Mouse (Mus musculus) monocyte, adult 5-6 weeks (primary cell): ENCODE measurements around the gene Dhx58. TPM values are rescaled to one million over a fixed set of nuclear protein-coding genes. Genes with fewer than 3 reads are reported as not detected.

Experiments used
- ATAC-seq: fragments of 153-309, 156-312 bp; replicated peaks from 2 replicates; pipeline ENCODE4 v1.8.0; 2017; ENCODE audit warnings: mild to moderate bottlenecking; ENCODE audit not compliant: low TSS enrichment, insufficient number of reproducible peaks, severe bottlenecking, poor library complexity, low FRiP score
- total RNA-seq: library from RNA; stranded (forward); fragments of 200-1000, 200-491, 200-594 nt; gene quantifications from 3 replicates; pipeline ENCODE4 v1.2.3, GENCODE M21; 2017

The Dhx58 gene
- total RNA-seq, 1 experiment from 2014 or later = 28.6 TPM

GRCm38 (mm10) chr11:100727201-100727600 lies 23.1 kb upstream of the Dhx58 start:
- ATAC-seq = no peak

- ATAC-seq = no peak
These were observed 20.9 kb upstream of the Dhx58 start for GRCm38 (mm10) chr11:100724919-100725512.

- no peak for ATAC-seq
These were observed 18.5 kb upstream of the Dhx58 start for GRCm38 (mm10) chr11:100722493-100723028.

GRCm38 (mm10) chr11:100721776-100722492 lies 17.9 kb upstream of the Dhx58 start:
- ATAC-seq = no peak

DNA sequence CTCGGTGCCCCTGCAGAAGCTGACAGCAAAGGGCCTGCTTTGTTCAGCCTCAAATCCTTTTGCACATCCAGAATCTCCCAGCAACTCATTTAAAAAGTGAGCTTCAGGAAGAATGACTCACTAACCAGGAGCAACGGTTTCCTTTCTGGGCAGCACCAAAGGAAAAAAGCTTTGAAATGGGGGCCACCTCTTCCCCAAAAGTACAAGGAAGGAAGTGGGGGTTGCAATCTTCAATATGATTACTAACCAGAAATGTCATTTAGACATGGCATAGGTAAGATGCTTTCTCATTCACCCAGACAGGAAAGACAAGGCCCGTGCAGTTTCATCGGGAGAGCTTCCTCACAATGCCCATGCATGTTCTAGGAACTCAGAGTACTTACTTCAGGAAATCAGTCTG lies 17.2 kb upstream of the Dhx58 start:
- no peak for ATAC-seq

GRCm38 (mm10) chr11:100720345-100720744 lies 16.3 kb upstream of the Dhx58 start:
- no peak for ATAC-seq

DNA sequence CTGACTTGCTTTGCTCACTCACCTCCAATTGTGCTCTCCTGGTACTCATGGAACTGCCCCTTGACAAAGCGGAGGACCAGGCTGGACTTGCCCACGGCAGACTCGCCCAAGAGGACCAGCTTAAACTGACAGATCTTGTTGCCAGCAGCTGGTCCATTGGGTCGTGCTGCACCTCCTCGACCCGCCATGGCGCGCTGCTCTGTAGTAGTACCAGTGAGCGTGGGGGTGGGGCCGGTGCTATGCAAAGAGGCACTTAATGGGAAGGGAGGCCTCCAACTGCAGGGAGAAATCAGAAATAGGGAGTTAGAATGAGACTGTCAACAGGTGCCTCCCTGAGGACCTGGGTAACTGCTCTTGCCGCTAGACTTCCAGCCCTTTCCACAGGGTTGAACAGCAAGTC lies 15.8 kb upstream of the Dhx58 start:
- no peak for ATAC-seq

DNA sequence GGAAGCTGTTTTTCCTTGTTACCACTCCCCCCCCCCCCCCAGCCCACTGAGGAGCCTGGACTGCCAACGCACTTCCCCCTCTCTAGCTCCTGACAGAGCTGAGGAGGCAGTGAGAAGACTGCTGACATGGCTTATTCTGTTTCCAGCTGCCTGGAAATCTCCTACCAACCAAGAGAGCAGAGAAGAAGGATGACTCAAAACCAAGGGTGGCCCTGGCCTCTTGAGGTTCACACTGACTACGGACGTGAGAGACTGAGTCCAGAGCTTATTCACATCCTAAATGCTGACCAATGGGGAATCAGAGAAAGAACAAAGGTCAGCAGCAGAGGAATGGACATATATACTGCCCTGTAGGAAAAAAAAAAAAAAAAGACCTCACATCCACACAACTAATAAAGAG lies 15.2 kb upstream of the Dhx58 start:
- no peak for ATAC-seq

DNA sequence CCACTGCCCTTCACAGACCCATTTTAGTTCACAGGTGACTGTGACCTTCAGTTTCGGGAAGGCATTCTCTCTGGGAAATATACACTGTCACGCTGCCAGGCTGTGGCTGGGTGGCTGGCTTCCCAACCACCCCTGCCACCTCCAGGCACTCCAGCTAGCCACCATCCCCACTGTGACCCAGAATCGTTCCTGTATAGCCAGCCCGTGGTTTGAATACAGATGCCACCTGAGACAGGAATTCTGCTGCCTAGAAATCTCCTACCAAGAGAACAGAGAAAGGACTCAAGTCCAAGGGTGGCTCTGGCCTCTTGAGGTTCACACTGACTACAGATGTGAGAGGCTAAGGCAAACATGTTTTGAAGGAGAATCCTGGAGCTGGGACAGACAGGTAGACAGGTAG lies 14.8 kb upstream of the Dhx58 start:
- ATAC-seq = no peak

DNA sequence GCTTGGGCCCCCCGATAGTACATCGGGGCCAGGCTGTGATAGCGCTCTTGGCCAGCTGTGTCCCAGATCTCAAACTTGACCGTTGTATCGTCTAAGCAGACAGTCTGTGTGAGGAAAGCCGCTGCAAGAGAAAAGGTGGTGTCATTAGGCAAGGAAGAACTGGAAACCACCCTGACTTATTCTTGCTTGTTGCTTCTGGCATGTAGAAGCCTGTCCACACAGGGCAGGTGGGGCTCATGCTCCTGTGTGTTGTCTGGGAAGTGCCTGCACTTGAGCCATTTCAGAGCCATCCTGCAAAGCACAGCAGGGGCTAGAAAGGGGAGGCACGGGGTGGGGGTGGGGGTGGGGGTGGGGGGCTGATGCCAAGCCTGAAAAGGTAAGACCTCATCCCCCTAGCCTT lies 14.4 kb upstream of the Dhx58 start:
- ATAC-seq = no peak

DNA sequence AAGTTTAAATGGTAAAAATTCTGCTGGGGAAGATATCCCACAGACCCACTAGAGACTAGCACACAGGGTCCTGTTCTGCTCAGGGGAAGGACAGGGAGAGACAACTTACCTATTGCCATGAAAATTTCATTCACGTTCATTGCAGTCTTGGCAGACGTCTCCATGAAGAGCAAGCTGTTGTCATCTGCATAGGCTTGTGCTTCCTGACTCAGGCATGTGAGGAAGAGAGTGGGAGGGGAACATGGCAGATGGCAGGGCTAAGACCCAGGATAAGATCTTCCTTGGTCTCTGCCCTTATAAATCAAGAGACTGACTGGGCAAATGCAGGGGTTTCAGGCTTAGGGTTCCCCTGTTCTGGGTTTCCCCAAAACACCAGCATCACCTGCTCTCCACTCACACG lies 12.6 kb upstream of the Dhx58 start:
- ATAC-seq = no peak

DNA sequence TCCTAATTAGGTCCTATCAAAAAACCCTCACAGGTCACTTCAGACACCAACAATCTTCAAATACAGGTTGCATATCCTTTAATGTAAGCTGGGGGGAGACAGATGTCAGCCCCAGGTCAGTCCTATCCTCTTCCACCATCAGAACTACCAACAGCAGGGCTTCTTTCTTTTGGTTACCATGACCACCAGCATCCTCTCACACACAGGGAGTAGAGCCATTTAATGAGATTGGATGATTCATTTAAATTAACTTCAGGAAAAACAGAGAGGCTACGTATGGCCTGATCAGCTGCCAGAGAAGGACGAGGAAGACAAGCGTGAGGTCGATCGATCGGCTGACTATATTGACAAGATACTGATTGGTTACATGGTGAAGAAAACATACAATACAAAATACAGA lies 10.9 kb upstream of the Dhx58 start:
- no peak for ATAC-seq

- peak; percentile 60 for ATAC-seq
These were observed 10.5 kb upstream of the Dhx58 start for GRCm38 (mm10) chr11:100714534-100714915.

DNA sequence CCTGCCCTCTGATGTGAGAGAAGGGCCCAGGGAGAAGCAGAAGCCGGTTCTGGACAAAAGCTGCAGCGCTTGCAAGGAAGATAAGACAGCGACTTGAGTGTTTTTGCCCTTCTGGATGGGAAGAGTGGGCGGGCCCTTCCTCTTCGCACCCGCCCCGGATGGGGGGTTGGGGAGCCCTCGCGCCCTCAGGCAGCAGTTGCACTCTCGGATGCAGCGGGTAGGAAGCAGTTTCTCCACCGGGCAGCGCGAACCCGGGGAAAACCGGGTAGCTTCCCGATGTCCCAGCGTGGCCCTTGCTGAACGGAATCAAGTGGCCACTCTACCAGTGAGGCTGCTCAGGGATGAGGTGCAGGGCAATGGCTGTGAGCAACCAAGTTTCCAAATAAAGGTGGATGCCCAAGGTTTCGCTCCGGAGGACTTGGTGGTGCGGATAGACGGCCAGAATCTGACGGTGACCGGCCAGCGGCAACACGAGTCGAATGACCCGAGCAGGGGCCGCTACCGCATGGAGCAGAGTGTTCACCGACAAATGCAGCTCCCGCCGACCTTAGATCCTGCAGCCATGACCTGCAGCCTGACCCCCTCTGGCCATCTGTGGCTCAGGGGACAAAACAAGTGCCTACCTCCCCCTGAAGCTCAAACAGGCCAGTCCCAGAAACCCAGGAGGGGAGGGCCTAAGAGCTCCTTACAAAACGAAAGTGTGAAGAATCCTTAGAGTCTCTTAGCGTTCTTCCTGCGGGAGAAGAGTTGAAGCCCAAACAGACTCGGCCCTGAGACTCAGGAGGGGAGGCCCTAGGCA lies 9.9 kb upstream of the Dhx58 start, which contains the start of gene Hspb9:
Gene Hspb9, plus strand, starts transcription at position 116 of the 799 bp plus-strand sequence.
- ATAC-seq = peak; percentile 18; the same call in 1 of the 2 replicates

GRCm38 (mm10) chr11:100713174-100713573 lies 9.1 kb upstream of the Dhx58 start:
- ATAC-seq = no peak

- ATAC-seq = no peak
These were observed 7.9 kb upstream of the Dhx58 start, which contains the start of gene Kat2a for GRCm38 (mm10) chr11:100711783-100712615. Kat2a (minus strand) TSS chr11:100712465.

GRCm38 (mm10) chr11:100710977-100711376 lies 6.9 kb upstream of the Dhx58 start:
- ATAC-seq = no peak

DNA sequence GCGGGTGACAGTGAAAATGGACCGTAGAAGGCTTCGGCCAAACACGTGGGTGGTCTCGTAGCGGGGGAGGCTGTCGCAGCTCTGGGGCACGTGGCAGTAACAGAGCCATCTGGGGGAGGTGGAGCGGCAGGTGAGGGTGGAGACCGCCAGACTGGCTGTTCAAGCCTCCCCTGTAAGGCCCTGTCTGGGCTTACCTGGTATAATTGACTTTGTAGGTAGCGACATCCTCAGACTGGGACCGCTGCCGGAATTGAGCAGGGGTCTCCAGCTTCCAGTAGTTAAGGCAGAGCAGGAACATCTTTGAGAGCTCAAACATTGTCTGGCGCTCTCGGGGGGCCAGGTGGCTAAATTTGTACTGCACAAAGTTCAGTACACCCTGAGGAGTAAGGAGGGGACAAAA lies 6.5 kb upstream of the Dhx58 start:
- no peak for ATAC-seq
